Comparison of ENCODE assay signal across 8 mouse cellular contexts in the genomic region with DNA sequence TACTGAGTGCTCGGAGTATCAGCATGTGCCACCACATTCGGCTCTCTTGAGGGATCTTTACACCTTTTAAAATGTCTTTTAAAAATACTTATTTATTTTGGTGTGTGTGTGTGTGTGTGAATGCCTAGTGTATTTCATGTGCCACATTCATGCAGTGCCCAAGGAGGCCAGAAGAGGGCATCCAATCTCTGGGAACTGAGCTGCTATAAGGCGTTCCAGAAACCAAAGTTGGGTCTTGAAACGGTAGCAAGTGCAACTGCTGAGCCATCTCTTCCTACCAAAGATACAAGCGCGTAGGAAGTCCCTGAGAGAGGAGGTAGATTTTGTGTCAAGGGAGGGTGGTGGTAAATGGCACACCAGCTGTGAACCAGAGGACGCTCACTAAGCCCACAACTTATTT. TPM values are rescaled to one million over a fixed set of nuclear protein-coding genes. Genes with fewer than 3 reads are reported as not detected.
DNase-seq lines count a peak whose midpoint lies in the region; ATAC-seq lines count a peak whose summit lies in the region.

No protein-coding gene starts in this region.

- DNase-seq in cerebellum, adult 11-12 months, result peak; percentile 13
- DNase-seq in 3T3-L1 (ENCODE audit: low read depth, low spot score), result peak; percentile 65
- DNase-seq in adrenal gland, postnatal 25 days, result peak; percentile 52
- peak; percentile 49 to 87 for DNase-seq in frontal cortex, adult 2 months (ENCODE audit: extremely low spot score in 1 of 2, low spot score in 1 of 2)
- peak; percentile 47 for DNase-seq in layer of hippocampus, adult 9-10 months (ENCODE audit: low spot score)
- DNase-seq in lung, postnatal 10 days, result peak; percentile 74
- DNase-seq in skeletal muscle tissue, adult 2 months (ENCODE audit: low read depth, low spot score), result peak; percentile 27

- no peak for ATAC-seq in cerebellum, adult (ENCODE audit: insufficient number of reproducible peaks, low FRiP score, low TSS enrichment)

RNA-seq across cellular contexts. Expression of gene Osbpl8, which starts 57.2 kb away (rescaled TPM):
- total RNA-seq in adrenal gland, postnatal 25 days (2021), result 24.6 and 30.1 TPM in 2 replicates
- 28.5 and 31.3 TPM in 2 replicates for polyA plus RNA-seq in frontal cortex, adult 2 months (2012; rRNA removed)

Comparison
In these comparisons a context has a peak if more than half of its experiments do, and no peak if none do; other contexts are left out.
1. DNase-seq: peak in every context shown above with its lines; median percentile 74 in lung, postnatal 10 days; 68 in frontal cortex, adult 2 months; 65 in 3T3-L1; 52 in adrenal gland, postnatal 25 days; 47 in layer of hippocampus, adult 9-10 months; 27 in skeletal muscle tissue, adult 2 months; 13 in cerebellum, adult 11-12 months.